Mouse (Mus musculus) layer of hippocampus, adult 11-12 months (tissue): Measurements from ENCODE around the gene Tspan14.

ENCODE experiments used
- DNase-seq: peaks from one replicate; pipeline ENCODE4 v3.0.0; 2022; ENCODE audit warnings: low spot score

Gene Tspan14

DNA sequence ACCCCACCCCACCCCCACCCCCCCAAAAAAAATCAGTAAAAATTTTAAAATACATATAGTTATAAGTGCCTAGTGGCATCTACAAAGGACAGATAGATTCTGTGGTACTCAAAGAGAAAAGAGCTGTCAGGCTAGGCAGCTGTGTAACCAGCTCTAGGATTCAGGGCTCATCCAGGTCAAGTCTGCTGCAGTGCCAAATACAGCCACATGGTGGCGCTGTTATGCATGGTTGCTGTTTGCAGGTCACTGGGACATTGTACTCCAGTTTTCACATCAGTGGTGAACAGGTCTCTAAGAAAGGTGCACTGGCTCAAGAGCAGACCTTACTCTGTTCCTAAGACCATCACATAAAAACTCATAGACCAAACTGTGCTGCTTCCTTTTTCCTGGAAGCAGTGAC lies 49.0 kb downstream of the Tspan14 start:
- peak; percentile 95 for DNase-seq

DNA sequence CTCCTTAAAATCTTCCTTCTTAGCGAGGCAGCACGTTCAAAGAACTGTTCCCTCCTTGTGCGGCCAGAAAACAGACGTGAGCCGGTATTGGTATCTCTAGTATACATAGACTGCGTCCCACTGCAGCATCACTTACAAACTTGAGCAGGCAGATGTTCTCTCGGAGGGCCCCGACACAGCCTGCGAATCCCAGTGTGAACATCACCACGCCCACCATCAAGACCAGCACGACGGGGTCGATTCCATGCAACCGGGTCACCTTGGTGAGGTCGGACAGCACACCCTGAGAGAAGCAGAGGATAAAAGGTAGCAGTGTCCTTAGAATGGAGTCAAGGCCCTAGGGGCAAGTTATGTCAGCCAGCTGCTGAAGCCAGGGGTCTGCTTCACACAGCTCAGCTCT lies 49.9 kb downstream of the Tspan14 start:
- no peak for DNase-seq

DNA sequence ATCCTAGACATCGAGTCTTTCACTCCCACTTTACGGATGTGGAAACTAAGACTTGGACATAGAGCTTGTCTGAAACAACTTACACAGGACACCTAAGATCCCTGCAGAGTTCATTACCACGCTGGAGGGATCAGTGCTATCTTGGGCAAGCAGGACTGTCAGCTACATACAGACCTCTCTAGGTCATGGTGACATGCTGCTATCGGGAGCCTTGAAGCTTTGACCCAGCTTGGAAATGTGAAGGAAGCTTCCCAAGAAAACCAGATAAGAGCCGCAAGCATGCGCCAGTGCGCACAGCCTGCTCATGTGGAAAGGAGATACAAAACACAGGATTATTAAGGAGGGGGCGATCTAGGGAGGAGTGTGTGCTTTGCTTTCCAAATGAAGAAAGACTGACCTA lies 50.8 kb downstream of the Tspan14 start:
- DNase-seq: no peak

DNA sequence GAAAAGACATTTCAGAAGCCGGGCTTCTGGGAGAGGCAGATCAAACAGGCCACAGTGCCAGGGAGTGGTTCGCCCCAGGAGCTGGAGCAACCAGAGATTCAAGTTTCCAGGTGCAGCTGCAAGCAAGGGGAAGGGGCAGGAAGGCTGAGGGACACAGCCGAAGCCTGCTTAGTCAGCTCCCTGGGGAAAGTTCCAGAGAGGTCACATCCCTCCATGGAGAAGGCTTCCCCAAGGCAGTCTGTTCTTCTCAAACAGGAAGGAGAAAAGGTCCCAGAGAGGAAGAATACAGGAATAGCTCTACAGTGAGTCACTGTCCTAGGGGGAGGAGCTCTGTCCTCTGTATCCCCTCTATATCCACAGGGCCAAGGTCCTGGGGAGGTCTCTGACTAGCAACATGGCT lies 51.9 kb downstream of the Tspan14 start:
- no peak for DNase-seq

DNA sequence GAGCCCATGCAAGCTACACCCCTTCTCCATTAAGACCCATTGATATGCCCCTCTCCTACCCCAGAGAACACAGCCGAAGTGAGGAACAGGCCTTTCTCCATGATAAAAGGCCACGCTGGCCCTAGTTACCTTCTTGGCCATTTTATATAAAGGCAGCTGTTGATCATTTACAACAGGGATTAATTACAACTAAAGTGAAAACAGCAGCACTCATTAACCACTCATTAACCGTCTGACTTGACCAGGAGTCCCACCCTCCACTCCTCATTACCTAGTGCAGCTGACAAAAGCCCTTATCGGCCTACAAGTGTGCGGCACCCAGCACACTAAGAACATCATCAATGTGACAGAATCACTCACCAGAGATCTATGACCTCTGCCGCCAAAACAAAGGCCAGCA lies 52.9 kb downstream of the Tspan14 start:
- no peak for DNase-seq

DNA sequence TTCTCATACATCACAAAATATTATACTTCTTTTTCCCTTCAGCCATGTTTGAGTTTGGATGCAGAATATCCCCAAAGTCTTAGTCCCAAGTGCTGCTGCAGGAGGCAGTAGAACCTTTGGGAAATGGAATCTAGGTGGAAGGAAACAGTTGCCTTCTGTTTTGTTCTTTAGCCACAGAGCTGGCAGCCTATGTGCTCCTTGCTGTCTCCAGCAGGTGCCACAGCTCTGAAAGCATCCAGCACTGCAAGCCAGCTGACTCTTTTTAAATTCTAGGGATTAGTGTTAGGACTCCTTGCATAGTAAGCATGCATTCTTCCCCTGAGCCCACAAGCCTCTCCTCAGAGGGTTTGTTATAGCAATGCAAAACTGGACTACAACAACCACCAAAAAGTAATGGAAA lies 55.1 kb downstream of the Tspan14 start:
- DNase-seq: no peak

DNA sequence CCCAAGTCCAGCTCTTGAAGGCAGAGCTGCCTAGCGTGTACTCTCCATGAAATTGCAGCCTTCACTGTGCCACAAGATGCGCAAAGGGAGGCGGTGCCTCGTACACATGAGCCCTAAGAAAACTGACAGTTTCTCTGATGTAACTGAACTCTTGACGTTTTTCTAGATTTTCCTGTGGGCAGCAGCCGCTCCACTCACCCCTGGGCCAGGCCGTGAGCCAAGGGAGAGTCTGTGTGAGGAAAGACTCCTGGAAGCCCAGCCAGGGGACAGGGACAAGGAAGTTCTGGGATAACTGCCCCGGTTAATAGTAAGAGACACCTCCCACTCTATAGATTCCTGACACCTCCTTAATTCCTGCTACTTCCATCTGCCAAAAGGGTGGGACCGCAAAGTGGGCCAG lies 57.8 kb downstream of the Tspan14 start:
- no peak for DNase-seq

DNA sequence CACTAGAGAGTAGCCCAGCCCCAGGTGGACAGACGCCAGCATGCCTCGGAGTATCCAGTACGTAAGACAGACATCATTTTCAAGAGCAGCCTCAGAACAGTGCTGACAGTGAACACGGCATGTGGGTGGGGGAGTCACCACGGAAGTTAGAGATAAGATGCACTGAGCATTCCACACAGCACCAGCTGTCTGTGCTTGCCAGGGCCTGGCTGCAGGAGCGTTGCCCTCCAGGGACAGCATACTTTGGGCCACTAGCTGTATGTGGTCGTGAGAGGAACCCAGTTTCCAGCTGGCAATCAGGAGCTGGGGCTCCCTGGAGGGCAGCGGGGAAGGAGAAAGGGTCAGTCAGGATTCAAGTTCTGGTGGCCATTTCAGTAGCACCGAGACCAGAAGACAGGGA lies 59.8 kb downstream of the Tspan14 start:
- no peak for DNase-seq

DNA sequence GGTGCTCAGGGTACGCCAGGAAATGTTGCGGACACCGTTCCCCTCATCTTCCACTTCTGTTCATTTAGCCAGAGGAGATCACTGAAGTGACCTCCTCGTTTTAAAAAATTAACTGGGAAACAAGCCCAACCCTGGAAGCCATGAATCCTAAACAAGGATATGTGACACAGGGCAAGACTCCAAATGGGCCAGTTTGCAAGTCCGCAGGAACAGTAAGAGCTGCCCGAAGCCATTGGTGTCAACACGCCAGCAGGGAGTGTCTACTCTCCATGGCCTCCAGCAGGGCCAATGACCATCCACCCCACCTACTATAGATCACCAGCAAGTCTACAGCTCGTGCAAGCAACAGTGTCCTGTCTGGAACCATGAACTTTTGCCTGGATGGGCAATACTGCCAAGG lies 60.8 kb downstream of the Tspan14 start:
- no peak for DNase-seq

DNA sequence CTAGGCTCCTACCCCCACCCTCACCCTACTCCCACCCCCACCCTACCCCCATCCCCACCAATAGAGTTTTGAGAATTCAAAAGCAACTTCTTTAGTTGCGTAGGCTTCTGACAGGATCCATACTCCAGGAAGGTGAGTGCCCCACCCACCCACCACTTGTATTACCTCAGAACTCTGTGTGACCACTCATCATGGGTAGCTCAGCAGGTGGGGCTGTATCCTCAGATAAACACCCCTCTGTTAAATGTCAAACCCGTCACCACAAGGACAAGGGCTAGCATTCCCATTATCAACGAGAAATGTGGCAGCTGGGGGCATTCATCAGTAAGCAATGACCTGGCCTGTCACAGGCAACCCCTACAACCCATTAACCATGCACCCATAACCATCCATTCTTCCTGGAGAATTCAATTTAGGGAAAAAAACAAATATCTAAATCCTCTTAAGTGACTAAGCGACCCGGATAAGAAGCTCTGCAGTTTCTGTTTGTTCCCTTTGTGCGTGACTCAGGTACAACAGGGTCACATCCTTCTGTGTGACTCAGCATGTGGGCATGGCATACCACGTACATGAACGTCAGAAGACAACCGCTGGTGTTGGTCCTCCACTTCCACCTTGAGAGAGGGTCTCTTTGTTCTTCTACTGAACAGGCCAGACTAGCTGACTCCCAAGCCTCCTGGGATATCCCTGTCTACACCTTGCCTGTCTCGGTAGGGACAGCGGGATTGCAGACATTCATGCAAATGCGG lies 64.1 kb downstream of the Tspan14 start:
- DNase-seq: no peak

DNA sequence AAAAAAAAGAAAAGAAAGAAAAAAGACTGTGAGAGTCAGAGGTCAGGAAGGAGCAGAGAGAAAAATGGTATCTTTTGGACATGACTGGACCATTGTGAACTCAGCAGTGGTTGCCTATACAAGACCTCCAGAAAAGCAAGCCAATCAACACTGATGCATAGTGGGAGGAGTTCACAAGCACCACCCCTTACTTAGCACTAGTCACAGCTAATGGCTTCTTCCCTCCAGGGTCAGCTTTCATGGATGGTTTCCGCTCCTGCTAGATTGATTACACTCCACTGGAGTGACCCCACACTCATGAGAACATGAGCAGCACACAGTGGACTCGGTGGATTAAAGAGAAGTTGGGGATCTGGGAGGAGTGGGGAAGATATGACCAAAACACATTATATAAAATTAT lies 66.3 kb downstream of the Tspan14 start:
- DNase-seq: no peak

DNA sequence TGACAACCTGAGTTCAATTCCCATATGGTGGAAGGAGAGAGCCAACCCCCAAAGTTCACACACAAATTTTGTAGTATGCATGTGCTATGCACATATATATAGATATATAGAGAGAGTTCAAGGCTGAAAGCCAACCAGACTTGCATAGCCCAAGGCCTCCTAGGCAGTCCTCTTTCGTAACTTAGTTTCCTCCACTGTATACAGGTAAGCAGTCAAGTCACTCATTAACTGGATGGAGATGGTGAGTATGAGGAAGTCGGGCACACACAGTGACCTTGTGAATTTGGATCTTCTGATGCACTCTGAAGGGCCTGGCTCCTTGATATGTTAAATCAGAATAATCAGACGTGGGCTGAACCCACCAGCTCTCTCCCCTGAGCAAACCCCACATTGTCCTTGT lies 68.7 kb downstream of the Tspan14 start:
- DNase-seq: no peak

DNA sequence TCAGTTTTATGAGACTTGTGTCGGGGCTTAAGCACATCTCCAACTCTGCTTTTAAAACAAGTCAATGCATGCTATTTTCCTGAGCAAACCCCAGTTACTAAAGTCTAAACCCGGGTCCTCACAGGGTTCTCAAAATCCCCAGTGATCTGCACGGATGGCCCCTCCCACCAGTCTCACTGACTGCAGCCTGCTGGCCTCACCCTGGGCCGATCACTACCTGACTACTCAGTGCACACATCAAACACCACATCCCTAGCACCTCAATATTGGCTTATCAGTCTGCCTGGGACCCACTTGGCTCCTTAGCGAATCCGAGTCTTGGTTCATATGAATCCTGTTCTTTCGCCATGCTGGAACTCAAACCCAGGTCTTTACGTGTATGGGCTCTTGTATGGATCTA lies 70.9 kb downstream of the Tspan14 start:
- DNase-seq: no peak

DNA sequence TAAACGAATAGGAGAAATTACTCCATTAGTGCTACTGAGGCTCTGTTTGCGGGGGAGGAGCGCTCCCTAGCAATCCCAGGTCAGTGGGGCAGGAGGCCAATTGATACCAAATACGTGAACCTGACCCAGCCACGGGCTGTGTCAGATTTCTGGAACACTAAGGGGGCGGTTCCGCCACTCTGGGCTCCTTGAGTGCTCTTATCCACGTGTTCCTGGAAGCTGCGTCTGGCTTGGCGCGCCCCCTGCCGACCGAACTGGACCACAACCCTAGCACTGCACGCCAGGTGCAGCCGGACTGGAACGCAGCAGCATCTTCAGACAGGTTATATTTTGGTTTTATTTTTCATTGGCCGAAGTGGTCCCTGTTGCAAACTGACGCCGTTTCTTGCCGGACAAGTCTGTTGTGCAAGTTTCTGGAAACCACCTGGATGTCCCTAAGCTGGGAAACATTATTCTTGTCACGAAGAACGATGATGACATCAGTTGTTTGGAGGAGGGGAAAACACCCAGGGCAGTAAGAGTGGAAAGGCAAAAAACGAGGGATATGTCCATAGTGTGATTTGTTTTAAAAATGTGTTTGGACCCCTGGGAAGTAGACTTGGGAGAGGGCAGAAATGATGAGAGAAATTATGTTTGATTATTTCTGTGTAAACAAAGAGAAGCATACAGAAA lies 71.9 kb downstream of the Tspan14 start:
- peak; percentile 83 for DNase-seq

DNA sequence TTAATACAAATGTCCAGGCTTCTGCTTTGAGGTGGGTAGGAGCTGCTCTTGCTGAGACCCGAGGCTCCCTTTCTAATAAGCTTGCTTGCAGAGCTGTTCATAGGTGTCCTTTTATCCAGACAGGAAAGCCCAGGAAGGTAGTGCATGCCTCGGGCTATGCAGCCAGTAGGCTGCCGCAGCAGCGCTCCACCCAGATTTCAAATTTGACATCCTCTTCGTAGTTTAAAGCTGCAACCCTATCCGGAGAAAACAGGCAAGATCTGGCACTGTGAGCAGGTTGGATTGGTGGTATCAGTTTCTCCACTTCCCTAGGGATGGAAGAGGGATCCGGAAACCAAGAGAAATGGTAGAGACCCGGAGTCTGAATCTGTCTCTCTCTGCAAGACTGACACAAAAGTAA lies 72.7 kb downstream of the Tspan14 start:
- DNase-seq: no peak

DNA sequence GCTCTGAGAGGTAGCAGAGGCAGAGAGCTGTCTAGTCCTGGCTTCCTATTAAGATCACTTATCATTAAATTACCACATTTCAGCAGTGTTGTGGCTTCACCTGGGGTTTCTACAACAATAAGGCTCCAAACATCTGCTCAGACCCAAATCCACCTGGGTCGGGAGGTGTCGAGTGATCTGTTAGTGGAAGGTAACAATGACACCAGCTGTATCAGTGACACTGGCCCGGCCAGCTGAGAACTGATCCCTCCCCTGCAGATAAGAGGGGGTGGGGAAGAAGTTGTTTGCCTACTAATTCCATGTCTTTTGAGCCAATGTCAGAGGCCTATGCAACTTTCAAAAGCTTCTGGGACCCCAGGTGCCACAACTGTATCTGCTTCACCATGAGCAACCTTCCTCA lies 73.4 kb downstream of the Tspan14 start, which contains the start of gene Sh2d4b:
Gene Sh2d4b, minus strand, starts transcription at position 71 of the 400 bp plus-strand sequence.
- DNase-seq: no peak

DNA sequence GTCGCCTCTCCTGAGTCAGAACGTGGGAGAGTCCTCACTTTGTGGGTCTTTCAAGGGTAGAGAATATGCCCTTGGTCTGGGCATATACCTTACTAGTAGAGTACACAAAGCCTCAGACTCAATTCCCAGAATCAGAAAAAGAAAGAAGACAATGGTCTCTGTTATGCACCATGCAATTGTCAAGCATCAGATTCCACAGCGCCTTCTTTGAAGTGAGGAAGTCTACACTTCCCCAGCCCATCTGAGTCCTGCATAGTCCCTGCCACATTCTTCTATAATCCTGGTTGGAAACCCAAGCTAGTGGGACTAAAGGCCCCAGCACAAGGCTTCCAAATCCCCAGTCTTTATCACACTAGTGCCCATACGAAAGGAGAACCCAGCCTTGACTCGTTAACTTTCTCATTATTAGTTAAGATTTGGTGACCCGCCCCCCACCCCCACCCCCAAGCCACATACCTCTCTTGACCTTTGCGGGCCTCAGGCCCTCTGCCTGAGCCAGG lies 74.2 kb downstream of the Tspan14 start:
- no peak for DNase-seq

DNA sequence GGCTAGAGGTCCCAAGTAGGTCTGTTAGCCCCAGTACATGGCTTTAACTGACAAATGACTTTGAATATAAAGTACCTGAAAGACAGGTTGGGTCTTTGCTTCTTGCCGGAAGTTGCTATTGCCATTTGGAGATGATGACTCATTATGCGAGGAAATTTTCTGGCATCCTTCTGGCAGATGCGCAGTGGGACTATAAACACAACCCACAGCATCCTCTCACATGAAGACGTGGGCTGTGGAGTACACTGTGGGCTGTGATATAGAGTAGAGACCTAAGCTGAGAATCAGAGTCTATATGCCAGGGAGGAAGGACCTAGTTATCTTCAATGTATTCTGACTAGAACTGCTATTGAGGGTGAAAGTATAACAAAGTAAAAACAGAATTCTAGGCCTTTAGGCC lies 75.1 kb downstream of the Tspan14 start:
- DNase-seq: no peak

DNA sequence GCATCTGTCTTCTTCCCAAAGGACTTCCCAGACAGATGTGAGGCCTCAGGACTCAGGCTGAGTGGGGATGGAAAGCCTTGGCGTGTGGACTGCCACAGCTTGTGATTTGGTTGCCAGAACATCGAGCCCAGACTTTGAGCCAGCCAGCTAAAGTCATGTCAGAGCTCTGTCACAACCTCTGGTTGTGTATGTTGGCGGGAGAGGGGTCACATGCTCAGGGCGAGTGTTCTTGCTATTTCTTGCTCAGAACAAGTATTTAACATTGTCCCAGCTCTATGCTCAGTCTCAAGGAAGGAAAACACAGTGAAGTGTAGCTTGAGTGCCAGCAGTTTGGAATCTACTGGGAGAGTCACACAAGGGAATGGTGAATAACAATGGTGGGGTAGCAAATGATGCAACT lies 76.9 kb downstream of the Tspan14 start:
- DNase-seq: no peak

DNA sequence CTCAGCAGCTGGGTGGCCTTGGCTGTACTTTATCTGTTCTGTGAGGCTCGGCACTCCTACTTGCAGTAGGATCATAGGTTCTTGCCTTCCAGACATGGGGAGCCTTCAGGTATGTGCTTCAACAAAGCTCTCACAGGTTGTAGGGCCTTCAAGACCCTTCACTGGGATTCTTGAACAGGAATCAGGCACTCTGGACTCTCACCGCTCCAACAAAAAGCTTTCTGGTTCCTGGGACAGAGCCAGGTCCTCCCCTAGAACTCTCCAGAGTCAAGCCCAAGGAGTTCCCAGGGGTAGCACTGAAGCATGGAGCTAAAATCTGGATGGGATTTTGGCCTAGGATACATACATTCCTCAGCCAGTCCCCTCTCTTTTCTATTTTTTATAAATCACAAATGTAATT lies 77.4 kb downstream of the Tspan14 start:
- DNase-seq: no peak

DNA sequence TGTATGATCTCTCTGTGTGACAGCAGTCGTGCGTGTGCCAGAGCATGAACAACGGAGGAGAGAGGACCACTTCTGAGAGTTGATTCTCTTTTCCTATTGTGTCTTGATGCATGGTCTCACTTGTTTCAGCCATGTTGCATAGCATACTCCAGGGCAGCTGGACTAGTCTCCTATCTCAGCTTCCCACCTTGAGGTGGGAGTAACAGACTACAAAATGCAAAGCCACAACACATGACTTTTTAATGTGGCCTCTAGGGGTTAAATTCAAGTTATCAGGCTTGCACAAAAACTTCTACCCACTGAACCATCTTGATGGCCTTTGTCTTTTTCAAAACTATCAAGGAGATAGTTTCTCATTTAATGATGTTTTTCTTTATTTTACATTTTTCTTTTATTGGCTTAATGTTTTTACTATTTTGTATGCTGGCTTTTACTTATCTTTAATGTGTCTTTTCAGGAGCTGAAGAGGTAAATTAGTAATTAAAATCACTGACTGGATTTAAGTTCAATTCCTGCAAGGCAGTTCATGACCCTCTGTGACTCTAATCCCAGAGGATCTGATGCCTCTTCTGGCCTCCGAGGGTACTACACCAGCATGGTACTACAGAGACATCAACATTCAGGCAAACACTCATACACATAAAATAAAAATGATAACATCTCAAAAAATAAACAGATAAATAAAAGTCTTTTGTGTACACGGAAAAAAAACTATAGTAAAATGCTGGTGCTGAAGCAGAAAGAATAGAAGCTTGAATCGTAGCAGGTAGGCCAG lies 80.0 kb downstream of the Tspan14 start:
- DNase-seq: no peak

DNA sequence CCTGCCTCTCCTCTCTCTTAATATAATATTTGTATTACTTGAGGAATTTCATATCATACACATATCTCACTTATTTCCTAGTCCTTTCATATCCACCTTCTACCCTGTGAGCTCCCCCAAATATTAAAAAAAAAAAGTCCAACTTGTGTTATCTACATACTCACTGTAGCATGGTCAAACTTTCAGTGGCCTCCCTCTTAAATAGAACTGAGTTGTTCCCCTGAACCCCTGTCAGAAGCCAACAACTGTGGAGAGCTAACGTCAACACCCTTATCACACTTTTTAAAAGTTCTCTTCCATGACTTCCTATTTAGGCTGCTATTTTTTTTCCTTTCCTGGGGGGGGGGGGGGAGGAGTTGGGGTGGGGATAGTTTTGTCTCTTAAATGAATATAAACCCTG lies 80.9 kb downstream of the Tspan14 start:
- no peak for DNase-seq

DNA sequence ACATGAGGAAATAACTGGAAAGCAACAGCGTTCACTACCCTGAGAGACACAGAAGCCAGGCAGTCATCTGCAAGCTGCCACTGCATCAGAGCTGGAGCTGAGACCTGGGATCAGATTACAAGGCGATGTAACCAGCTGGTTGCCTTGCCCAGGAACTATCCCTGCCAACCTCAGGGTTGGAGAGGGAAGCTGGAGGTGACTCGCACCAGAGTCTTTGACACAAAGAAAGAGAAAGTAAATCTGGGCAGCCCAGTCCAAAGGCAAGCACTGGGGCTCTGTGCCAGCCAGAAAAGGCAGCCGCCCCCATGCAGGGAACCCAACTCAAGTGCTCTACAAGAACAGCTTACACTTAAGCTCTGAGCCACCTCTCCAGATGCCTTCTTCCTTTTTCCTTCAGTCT lies 81.4 kb downstream of the Tspan14 start:
- no peak for DNase-seq
